Mouse (Mus musculus): ENCODE measurements around the gene Hivep3. TPM values are rescaled to one million over a fixed set of nuclear protein-coding genes. Genes with fewer than 3 reads are reported as not detected.

The Hivep3 gene
- polyA plus RNA-seq, 1 experiment = 0.54 TPM

DNA sequence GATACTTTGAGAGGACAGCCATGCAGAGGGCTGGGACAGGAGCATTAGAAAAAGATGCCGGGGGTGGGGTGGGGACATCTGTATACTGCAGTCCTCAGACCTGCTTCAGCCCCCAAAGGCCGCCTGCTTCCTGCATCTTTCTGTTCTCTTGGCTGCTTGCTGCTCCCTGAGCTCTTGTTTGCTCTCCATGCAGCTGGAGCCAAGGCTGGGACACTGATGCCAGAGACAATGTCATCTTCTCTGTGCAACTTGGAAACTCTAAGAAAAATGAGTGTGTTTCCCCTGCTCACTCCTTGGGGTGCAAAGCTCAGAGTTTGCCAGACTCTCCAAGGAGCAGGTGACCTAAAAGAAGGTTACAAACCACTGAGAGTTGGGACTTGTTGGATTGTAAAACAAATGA, 275.6 kb downstream of the Hivep3 start:
- H3K79me2 ChIP-seq (ENCODE audit: control insufficient read depth, insufficient read depth) = no peaks in the 10 kb centered on the region
- no peak for TF ChIP-seq MYOD1 (IDR thresholded peaks at IDR 0.05; ENCODE audit: control insufficient read depth in 1 of 3, insufficient read length in 2 of 3, low read depth in 2 of 3)
- no peak for TF ChIP-seq TCF3 (IDR thresholded peaks at IDR 0.05; ENCODE audit: insufficient read length, low read depth)
- TF ChIP-seq MAX (IDR thresholded peaks at IDR 0.05; ENCODE audit: low read depth) = no peak
- TF ChIP-seq POLR2A (IDR thresholded peaks at IDR 0.05; ENCODE audit: insufficient read length, low read depth) = no peak
- TF ChIP-seq CEBPB (IDR thresholded peaks at IDR 0.05; ENCODE audit: insufficient read depth, poor library complexity, severe bottlenecking) = no peak
- no peaks in the 10 kb centered on the region for H3K36me3 ChIP-seq (ENCODE audit: control insufficient read depth, insufficient read depth)
- H3K4me3 ChIP-seq = no peak overlapping the region
- H3ac ChIP-seq (ENCODE audit: control insufficient read depth, insufficient read length) = no peak overlapping the region
- no peak overlapping the region for H3K4me2 ChIP-seq (ENCODE audit: low read depth)
- no peaks in the 10 kb centered on the region for H3K27me3 ChIP-seq (ENCODE audit: control insufficient read depth, insufficient read depth, insufficient read length)

DNA sequence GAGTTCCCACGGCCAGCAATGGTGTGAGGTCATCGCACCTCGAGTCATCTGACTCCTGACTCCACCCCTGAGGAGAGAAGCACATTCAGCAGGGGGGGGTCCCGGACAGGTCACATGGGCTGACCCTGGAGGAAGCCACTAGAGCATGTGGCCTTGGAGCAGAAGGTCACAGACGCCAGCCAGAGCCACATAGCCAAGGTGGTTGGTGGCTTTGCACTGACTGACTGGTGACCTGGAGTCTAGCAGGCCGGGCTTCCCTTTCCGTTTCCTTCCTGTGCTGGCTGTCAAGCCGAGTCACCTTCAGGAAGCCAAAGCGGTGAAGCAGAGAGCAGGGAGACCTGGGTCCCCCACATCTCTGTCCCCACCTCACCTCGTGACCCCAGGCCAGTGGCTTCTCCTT, 278.2 kb downstream of the Hivep3 start:
- Histone ChIP-seq H3K4me3 (no peak overlapping the region), H3K4me2 (ENCODE audit: low read depth) (no peak overlapping the region)
- TF ChIP-seq MAX (IDR thresholded peaks at IDR 0.05; ENCODE audit: low read depth) = no peak
- TF ChIP-seq TCF12 (IDR thresholded peaks at IDR 0.05; ENCODE audit: insufficient read depth, poor library complexity, severe bottlenecking) = no peak

DNA sequence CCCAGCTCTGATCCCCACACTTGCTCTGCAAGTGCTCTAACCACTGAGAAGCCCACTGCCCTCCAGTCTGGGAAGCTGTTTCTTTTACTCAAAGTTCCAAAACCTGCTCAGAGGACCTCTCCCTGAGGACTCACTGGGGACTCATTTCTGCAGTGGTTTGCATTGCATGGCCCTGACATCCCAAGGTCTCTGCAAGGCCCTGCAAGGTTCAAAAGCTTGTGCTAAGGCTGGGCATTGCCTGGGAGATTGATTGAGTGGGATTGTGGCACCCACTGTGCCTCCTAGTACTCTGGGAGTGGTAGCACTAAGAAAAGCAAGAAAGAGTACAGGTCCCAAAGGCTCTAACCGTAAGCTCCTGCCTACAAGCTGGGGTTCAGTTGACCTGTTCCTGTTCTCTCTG, 279.3 kb downstream of the Hivep3 start:
- H3K4me3 ChIP-seq = no peak overlapping the region
- H3ac ChIP-seq (ENCODE audit: control insufficient read depth, insufficient read length) = no peak overlapping the region
- no peak for TF ChIP-seq CEBPB (IDR thresholded peaks at IDR 0.05; ENCODE audit: insufficient read depth, poor library complexity, severe bottlenecking)
- no peaks in the 10 kb centered on the region for H3K36me3 ChIP-seq (ENCODE audit: control insufficient read depth, insufficient read depth)
- no peak overlapping the region for H3K4me2 ChIP-seq (ENCODE audit: low read depth)
- no peaks in the 10 kb centered on the region for H3K79me2 ChIP-seq (ENCODE audit: control insufficient read depth, insufficient read depth)
- H3K27me3 ChIP-seq (ENCODE audit: control insufficient read depth, insufficient read depth, insufficient read length) = no peaks in the 10 kb centered on the region

More for the DNA sequence above, 278.2 kb downstream of the Hivep3 start:
- Histone ChIP-seq H3K27me3 (ENCODE audit: control insufficient read depth, insufficient read depth, insufficient read length) (no peaks in the 10 kb centered on the region), H3K79me2 (ENCODE audit: control insufficient read depth, insufficient read depth) (no peaks in the 10 kb centered on the region), H3ac (ENCODE audit: control insufficient read depth, insufficient read length) (no peak overlapping the region), H3K36me3 (ENCODE audit: control insufficient read depth, insufficient read depth) (no peaks in the 10 kb centered on the region)

DNA sequence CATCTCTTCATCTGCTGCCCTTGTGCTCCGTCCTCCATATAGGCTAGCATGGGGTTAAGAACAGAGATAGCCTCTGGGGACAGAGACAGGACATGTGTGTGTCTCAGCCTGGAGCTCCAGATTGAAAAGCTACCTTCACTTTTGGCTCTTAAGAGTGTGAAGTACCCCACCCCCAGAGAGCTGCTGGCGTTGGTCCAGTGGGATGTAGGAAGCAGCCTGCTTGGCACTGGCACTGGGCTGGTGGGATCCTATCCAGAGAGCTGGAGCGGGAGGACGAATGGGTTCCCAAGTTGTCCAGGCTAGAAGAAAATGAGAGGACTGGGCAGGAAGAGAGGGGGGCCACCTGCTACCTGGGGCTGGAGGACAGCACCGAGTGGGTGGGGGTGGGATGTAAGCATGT, 284.8 kb downstream of the Hivep3 start:
- H3K79me2 ChIP-seq (ENCODE audit: control insufficient read depth, insufficient read depth) = no peaks in the 10 kb centered on the region
- H3K4me2 ChIP-seq (ENCODE audit: low read depth) = no peak overlapping the region
- H3K4me3 ChIP-seq = no peak overlapping the region
- no peak for TF ChIP-seq CEBPB (IDR thresholded peaks at IDR 0.05; ENCODE audit: insufficient read depth, poor library complexity, severe bottlenecking)
- TF ChIP-seq POLR2A (IDR thresholded peaks at IDR 0.05; ENCODE audit: insufficient read length, low read depth) = no peak
- no peak for TF ChIP-seq SRF (IDR thresholded peaks at IDR 0.05; ENCODE audit: control insufficient read depth, insufficient read length, low read depth)
- no peak for TF ChIP-seq TCF3 (IDR thresholded peaks at IDR 0.05; ENCODE audit: insufficient read length, low read depth)
- TF ChIP-seq USF1 (IDR thresholded peaks at IDR 0.05; ENCODE audit: low read depth) = no peak
- no peak for TF ChIP-seq REST (IDR thresholded peaks at IDR 0.05; ENCODE audit: insufficient read depth, insufficient read length)
- TF ChIP-seq E2F4 (IDR thresholded peaks at IDR 0.05; ENCODE audit: insufficient read depth) = no peak
- TF ChIP-seq POLR2AphosphoS2 (IDR thresholded peaks at IDR 0.05; ENCODE audit: insufficient read length, low read depth) = no peak
- no peak for TF ChIP-seq MYOG (IDR thresholded peaks at IDR 0.05; ENCODE audit: control insufficient read depth in 1 of 3, insufficient read depth in 1 of 3, insufficient read length in 2 of 3, low read depth in 2 of 3)
- TF ChIP-seq MYOD1 (IDR thresholded peaks at IDR 0.05; ENCODE audit: control insufficient read depth in 1 of 3, insufficient read length in 2 of 3, low read depth in 2 of 3) = no peak
- no peak for TF ChIP-seq MAX (IDR thresholded peaks at IDR 0.05; ENCODE audit: low read depth)
- TF ChIP-seq TCF12 (IDR thresholded peaks at IDR 0.05; ENCODE audit: insufficient read depth, poor library complexity, severe bottlenecking) = no peak
- peaks cover 4% of the 10 kb centered on the region for H3K27me3 ChIP-seq (ENCODE audit: control insufficient read depth, insufficient read depth, insufficient read length)
- no peak overlapping the region for H3ac ChIP-seq (ENCODE audit: control insufficient read depth, insufficient read length)
- no peaks in the 10 kb centered on the region for H3K36me3 ChIP-seq (ENCODE audit: control insufficient read depth, insufficient read depth)

DNA sequence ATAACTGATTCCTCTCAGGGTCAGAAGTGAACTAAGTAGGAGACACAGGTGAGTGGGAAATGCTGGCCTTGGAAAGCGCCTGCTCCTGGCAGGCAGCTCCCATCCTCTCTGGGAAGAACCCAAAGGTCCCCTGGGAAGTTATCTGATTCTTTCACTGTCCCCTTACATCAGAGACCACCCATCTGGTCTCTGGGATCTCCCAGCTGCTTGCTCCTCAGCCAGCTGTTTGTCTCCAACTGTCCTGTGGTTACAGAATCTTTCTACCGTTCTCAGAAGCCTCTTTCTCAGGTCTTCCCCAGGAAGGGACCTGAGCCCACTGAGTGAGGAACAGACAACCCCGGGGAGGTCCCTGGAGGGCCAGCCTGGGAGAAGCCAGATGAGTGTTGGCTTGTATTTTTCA, 288.8 kb downstream of the Hivep3 start:
- no peak for TF ChIP-seq USF1 (IDR thresholded peaks at IDR 0.05; ENCODE audit: low read depth)
- no peak for TF ChIP-seq MYOD1 (IDR thresholded peaks at IDR 0.05; ENCODE audit: control insufficient read depth in 1 of 3, insufficient read length in 2 of 3, low read depth in 2 of 3)
- no peak for TF ChIP-seq REST (IDR thresholded peaks at IDR 0.05; ENCODE audit: insufficient read depth, insufficient read length)
- TF ChIP-seq TCF12 (IDR thresholded peaks at IDR 0.05; ENCODE audit: insufficient read depth, poor library complexity, severe bottlenecking) = no peak
- TF ChIP-seq E2F4 (IDR thresholded peaks at IDR 0.05; ENCODE audit: insufficient read depth) = no peak
- TF ChIP-seq MAX (IDR thresholded peaks at IDR 0.05; ENCODE audit: low read depth) = no peak
- TF ChIP-seq MYOG (IDR thresholded peaks at IDR 0.05; ENCODE audit: control insufficient read depth in 1 of 3, insufficient read depth in 1 of 3, insufficient read length in 2 of 3, low read depth in 2 of 3) = no peak
- TF ChIP-seq SRF (IDR thresholded peaks at IDR 0.05; ENCODE audit: control insufficient read depth, insufficient read length, low read depth) = no peak
- no peak for TF ChIP-seq CEBPB (IDR thresholded peaks at IDR 0.05; ENCODE audit: insufficient read depth, poor library complexity, severe bottlenecking)
- TF ChIP-seq POLR2AphosphoS2 (IDR thresholded peaks at IDR 0.05; ENCODE audit: insufficient read length, low read depth) = no peak
- TF ChIP-seq TCF3 (IDR thresholded peaks at IDR 0.05; ENCODE audit: insufficient read length, low read depth) = no peak
- no peak for TF ChIP-seq POLR2A (IDR thresholded peaks at IDR 0.05; ENCODE audit: insufficient read length, low read depth)
- Histone ChIP-seq H3K36me3 (ENCODE audit: control insufficient read depth, insufficient read depth) (no peaks in the 10 kb centered on the region), H3K27me3 (ENCODE audit: control insufficient read depth, insufficient read depth, insufficient read length) (peaks cover 4% of the 10 kb centered on the region), H3ac (ENCODE audit: control insufficient read depth, insufficient read length) (no peak overlapping the region), H3K4me3 (no peak overlapping the region), H3K4me2 (ENCODE audit: low read depth) (no peak overlapping the region), H3K79me2 (ENCODE audit: control insufficient read depth, insufficient read depth) (no peaks in the 10 kb centered on the region)

Data from myocyte (in vitro differentiated cells).